ENCODE assay signal across 17 mouse cellular contexts in the genomic region with DNA sequence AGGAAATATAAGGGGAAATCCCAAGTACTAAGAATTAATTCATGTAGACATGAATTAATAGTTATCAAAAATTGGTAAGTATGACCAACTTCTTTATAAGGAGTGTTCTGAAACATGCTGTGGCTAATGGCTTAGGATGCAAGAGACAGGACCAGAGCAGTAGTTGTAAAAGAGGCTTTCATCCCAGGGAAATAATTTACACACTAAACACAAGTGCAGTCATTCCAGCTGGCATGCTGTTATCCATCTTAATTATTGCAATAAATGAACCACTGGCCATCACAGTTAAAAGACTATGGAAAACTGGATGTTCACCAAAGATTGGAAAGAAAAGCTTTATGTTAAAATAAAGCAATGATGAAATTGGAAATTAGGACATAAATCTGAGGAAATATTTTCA.
"Had no signal": no experiment of that assay in that cellular context is flagged by ENCODE, and none has a peak within 500 bp of the region (broad histone marks: within the 10 kb centered on the region; RNA-seq: fewer than 3 reads in every experiment).

No protein-coding gene starts in this region.

- H3K36me3 ChIP-seq: midbrain, embryonic 12.5 days; neural tube, embryonic 12.5 days; stomach, embryonic 15.5 days had no signal

- H3K4me1 ChIP-seq: midbrain, embryonic 12.5 days; neural tube, embryonic 12.5 days; stomach, embryonic 15.5 days had no signal

- H3K27me3 ChIP-seq: midbrain, embryonic 12.5 days; neural tube, embryonic 12.5 days; stomach, embryonic 15.5 days had no signal

- H3K27ac ChIP-seq: kidney, postnatal 0 days; liver, embryonic 14.5 days; macrophage; midbrain, embryonic 12.5 days; neural tube, embryonic 12.5 days; stomach, embryonic 15.5 days had no signal

- DNase-seq: kidney, adult 2 months; kidney, postnatal 25 days; liver, postnatal 0 days; lung, embryonic 14.5 days; retina, postnatal 1 day; right cerebral cortex, postnatal 25 days; spleen, adult 18-20 months; thymus, postnatal 25 days had no signal

- H3K9me3 ChIP-seq: midbrain, embryonic 12.5 days; neural tube, embryonic 12.5 days; stomach, embryonic 15.5 days had no signal

- H3K4me2 ChIP-seq: lung, embryonic 14.5 days; midbrain, embryonic 12.5 days; neural tube, embryonic 12.5 days; stomach, embryonic 15.5 days had no signal

- H3K9ac ChIP-seq: liver, embryonic 14.5 days; liver, postnatal 0 days; lung, embryonic 14.5 days; midbrain, embryonic 12.5 days; neural tube, embryonic 12.5 days; stomach, embryonic 15.5 days had no signal

- H3K4me3 ChIP-seq: midbrain, embryonic 12.5 days; neural tube, embryonic 12.5 days; stomach, embryonic 15.5 days had no signal

- ATAC-seq: intestine, postnatal 0 days; liver, postnatal 0 days; lung, postnatal 0 days; midbrain, embryonic 16.5 days had no signal
